Mouse (Mus musculus) liver (tissue): ENCODE data around the gene Lrp1.

Source experiments
- DNase-seq: peaks from one replicate; pipeline ENCODE4 v3.0.0-alpha.2; 2020; ENCODE audit warnings: mixed read lengths

Gene Lrp1

GRCm38 (mm10) chr10:127492118-127492517, 128.8 kb downstream of the Lrp1 start:
- no peak for DNase-seq

- no peak for DNase-seq
These were observed 129.8 kb downstream of the Lrp1 start for GRCm38 (mm10) chr10:127491128-127491512.

DNA sequence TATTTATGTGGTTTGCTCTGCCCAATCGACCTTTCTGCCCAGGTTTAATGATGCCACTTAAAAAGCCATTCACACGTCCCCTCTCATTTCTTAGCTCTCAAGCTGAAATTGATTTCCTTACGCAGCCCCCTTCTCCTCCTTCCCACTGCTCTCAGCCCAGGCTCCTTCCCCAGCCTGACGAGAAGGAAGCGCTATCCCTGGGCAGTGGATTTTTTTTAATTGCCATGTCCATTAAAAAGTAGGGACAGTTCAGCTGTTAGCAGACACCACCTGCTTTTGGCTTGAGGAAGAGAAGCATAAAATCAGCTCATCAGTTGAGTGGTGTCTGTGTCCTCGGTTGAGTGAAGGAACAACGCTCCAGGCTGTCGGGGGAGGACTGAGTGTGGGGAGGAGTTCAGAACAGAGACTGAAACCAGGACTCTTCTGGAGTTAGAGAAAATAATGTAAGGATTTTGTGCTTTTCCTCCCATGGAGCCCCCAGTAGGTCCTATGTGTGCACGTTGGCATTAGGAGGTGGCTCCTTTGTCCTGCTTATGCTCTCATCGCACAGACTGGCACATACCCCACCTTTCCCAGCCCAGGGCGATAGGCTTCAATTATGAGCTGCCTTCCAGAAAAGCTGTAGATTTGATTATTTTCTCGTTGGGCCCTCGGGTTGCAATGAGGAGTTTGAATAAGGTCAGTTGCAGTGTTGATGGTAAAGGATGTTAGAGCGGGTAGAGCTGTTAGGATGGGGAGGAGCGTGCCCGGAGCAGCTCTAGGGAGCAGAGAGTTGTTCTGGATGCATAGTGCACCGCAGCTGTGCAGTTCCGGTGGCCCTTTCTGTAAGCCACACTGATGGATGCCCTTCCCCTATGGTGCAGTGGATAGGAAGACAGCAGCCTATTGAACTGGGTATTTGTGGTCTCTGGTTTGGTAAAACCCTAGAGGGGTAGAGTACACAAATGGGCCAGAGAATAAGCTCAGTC, 130.5 kb downstream of the Lrp1 start:
- DNase-seq, result no peak

DNA sequence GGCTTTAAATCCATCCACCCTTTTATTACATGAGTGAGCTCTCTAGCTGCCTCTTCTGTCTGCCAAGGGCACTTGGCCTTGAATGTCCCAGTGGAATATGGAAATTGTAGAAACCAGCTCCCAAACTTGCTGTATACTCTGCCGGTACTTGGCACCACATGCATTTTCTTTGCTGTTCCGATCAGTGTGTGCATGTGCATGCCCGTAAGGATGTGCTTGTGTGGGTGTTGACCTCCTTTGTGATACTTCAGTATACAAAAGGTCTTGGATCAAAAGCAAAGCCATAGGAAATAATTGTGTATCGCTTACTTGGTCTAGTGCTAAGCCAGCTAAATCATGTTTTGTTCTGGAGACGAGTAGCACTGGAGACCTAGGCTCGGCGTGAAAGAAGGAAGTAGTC, 132.1 kb downstream of the Lrp1 start:
- DNase-seq, result no peak
